Mouse (Mus musculus): ENCODE results near the gene Apol9b.

Gene Apol9b

DNA sequence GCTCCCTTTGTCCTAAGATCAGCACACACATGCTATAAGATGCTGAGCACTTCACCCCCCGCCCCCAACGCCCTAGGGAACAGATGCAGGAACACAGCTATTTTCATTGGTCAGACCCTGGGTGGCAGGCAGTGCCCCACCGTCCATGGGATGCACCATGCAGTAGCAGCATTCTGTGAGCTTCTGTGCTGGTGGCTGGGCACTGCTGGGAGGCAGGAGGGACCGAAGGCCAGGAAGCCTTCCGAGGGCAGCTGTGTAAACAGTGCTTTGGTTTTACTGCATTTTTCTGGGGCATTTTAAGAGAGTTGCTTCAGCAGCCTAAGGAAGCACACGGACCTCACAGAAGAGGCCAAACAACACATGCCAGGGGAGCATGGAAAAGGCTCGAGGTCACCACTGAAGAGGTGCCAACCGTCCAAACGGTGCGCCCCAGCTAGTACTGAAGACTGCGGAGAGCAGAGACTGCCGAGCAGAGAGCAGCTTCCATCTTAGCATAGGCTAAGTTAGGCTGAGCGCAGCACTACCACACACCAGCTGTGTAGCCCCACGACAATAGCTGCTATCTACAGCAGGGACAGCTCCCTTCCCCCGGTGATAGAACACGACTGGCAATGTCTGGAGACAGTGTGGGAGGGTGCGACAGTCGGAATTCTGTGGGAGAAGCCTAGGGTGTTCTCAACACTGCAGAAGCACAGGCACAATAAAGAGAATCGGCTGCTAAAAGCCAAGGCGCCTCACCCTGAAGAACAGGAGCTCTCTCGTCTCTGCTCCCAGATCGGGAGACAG is 55.4 kb downstream of the Apol9b start:
- TF ChIP-seq GATA4 (IDR thresholded peaks at IDR 0.05; ENCODE audit: insufficient replicate concordance, low read length) = no peak

DNA sequence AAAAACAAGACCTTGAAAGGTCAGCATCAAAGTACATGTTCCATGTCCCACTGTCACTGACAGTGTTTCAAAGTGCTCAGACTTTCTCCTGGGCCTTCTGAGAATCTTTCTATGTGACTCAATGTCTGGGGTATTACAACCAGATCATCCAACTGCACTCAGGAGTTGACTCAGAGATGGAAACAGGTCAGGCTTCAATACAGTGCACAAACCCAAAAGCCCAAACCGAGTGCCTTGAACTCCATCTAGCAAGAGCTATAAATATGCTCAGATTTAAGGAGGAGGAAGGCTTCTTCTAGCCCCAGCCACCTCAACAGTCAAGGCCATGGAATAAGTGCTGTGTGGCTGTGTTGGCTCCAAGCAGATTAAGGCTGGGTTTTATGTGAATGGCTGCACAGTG is 57.0 kb downstream of the Apol9b start:
- TF ChIP-seq GATA4 (IDR thresholded peaks at IDR 0.05; ENCODE audit: insufficient replicate concordance, low read length) = no peak
